Mouse (Mus musculus): Measurements from ENCODE around the gene Aph1a. TPM values are rescaled to one million over a fixed set of nuclear protein-coding genes. Genes with fewer than 3 reads are reported as not detected.
"Not testable (repeated sequence)": the region's sequence is repeated elsewhere in the genome, so short reads cannot be mapped to it uniquely, and the experiment has no call there.

The Aph1a gene
- 31.0 and 39.5 TPM in 2 replicates for polyA plus RNA-seq (2015; fragmentation: Nextera tagmentation; extraction: Ambion mirVana)

DNA sequence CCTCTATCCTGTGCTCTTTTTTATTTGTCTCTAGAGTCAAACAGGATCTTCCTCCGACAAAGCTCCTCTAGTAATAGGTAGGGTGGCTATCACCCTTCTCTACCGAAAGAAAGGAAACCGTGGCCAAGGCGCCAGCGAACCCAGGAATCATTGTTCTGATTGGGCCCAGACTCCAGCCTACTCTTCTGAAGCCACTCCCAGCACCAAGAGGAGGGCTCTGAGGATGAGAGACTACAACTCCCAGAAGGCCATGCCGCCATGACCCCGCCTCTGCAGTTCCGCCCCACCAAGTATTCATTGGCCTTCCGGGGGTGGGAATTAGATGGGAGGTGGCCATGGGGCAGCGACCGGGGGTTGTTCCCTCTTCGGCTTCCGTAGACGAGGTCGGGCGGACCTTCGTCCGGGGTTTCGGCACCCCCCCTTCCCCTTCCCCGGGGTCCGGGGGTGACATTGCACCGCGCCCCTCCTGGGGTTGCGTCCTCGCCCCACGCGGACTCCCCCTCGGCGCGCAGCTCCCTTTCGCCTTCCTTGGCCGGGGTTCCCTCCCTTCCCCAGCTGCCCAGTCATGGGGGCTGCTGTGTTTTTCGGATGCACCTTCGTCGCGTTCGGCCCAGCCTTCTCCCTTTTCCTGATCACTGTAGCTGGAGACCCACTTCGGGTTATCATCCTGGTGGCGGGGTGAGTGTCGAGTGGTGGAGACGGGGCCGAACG, at the start of gene Aph1a:
Aph1a (plus strand) TSS at position 364 of the 711 bp plus-strand sequence.
- Histone ChIP-seq H3K9ac (replicated peaks) (peak within 1 kb of the TSS; percentile 73), H3K4me3 (replicated peaks) (peak within 1 kb of the TSS; percentile 66), H3K27ac (replicated peaks) (peak within 1 kb of the TSS; percentile 79), H3K4me2 (peak within 1 kb of the TSS; percentile 69), H3K4me1 (peaks cover 29% of the 10 kb centered on the region)
- H3K27me3 ChIP-seq (replicated peaks); H3K36me3 ChIP-seq; H3K9me3 ChIP-seq (replicated peaks): not testable (repeated sequence)
- ATAC-seq (ENCODE audit: low FRiP score): peak; percentile 97
- under 1% methylated on average over 30 of the region's 43 CpGs for WGBS

DNA sequence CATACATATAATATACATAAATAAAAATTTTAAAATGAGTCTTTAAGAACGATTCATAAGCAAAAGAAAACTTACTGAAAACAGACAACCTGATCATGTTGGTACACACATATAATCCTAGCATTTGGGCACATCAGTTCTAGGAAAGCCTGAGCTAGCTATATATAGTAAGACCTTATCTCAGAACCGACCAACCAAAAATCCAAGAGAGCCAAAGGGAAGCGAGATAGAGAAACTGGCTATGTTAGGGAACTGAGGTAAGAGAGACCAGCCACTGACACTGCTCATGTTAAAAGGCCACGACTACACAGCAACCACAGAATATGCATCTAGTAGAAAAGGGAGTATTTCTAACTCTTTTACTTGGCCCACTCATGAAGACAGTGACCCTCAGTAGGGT, 43.2 kb upstream of the Aph1a start:
- ATAC-seq (ENCODE audit: low FRiP score): no peak
- 88% methylated on average over 4 of the region's 4 CpGs for WGBS
- peaks cover 8% of the 10 kb centered on the region for H3K4me1 ChIP-seq

DNA sequence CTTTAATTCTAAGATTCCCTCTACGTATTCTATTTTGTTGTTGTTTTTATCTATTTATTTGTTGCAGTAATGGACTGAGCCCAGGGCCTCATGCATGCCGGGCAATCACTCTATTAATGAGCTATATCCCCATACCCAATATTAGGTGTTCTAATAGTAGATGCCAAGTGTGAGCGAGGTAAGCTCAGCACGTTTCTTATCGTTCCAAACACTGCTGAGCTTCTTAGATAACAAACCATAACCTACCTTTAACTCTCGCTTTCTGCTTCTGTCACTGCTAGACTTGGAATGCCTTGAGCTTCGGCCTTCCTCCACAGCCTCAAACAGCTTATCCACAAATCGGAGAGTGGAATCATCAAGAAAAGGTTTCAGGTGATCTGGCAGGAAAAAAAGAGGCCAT, 42.5 kb upstream of the Aph1a start:
- no peaks in the 10 kb centered on the region for H3K9me3 ChIP-seq (replicated peaks)
- no peak overlapping the region for H3K4me2 ChIP-seq
- no peak overlapping the region for H3K9ac ChIP-seq (replicated peaks)
- ATAC-seq (ENCODE audit: low FRiP score): no peak
- H3K36me3 ChIP-seq: peaks cover 67% of the 10 kb centered on the region
- H3K4me3 ChIP-seq (replicated peaks): no peak overlapping the region
- 95% methylated on average over 8 of the region's 8 CpGs for WGBS
- H3K27me3 ChIP-seq (replicated peaks): no peaks in the 10 kb centered on the region
- no peak overlapping the region for H3K27ac ChIP-seq (replicated peaks)
- peaks cover 11% of the 10 kb centered on the region for H3K4me1 ChIP-seq

More for the DNA sequence above, 43.2 kb upstream of the Aph1a start:
- Histone ChIP-seq H3K36me3 (peaks cover 74% of the 10 kb centered on the region), H3K9me3 (replicated peaks) (no peaks in the 10 kb centered on the region), H3K4me3 (replicated peaks) (no peak overlapping the region), H3K27ac (replicated peaks) (no peak overlapping the region), H3K27me3 (replicated peaks) (no peaks in the 10 kb centered on the region), H3K4me2 (no peak overlapping the region), H3K9ac (replicated peaks) (no peak overlapping the region)

DNA sequence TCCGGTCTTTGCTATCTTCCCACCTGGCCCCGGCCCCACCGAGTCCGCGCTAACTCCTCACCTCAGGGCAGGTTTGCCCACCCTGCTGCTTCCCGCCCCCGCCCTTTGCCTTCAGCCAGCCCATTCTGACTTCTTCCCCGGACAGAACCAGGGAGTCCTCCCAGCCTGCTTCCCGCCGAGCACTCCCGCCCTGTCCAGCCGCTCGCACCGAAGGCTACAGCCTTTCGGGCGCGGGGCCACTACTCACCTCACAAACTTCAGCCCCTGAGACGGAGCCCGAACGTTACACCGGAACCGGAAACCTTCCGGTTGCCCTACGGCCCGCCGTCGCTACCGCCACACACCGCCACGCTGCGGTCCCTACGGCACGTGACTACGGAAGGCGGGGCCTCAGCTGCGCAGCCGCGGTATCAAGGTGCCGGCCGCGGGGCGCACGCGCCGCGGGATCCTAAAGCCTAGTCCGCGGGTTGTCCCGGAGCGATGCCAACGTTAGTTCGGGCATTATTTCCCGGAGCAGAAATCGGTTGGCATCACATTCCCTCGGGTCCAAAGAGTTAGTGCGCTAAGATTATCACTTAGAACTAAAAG, 38.2 kb upstream of the Aph1a start, which contains the start of gene Prpf3:
Prpf3 (minus strand) TSS at position 384 of the 588 bp plus-strand sequence.
- under 1% methylated on average over 56 of the region's 56 CpGs for WGBS
- Histone ChIP-seq H3K4me1 (peaks cover 11% of the 10 kb centered on the region), H3K36me3 (peaks cover 27% of the 10 kb centered on the region), H3K4me3 (replicated peaks) (peak within 1 kb of the TSS; percentile 81), H3K9ac (replicated peaks) (peak within 1 kb of the TSS; percentile 72), H3K27me3 (replicated peaks) (no peaks in the 10 kb centered on the region), H3K9me3 (replicated peaks) (no peaks in the 10 kb centered on the region), H3K4me2 (peak within 1 kb of the TSS; percentile 81), H3K27ac (replicated peaks) (peak within 1 kb of the TSS; percentile 73)
- peak; percentile 99 for ATAC-seq (ENCODE audit: low FRiP score)

DNA sequence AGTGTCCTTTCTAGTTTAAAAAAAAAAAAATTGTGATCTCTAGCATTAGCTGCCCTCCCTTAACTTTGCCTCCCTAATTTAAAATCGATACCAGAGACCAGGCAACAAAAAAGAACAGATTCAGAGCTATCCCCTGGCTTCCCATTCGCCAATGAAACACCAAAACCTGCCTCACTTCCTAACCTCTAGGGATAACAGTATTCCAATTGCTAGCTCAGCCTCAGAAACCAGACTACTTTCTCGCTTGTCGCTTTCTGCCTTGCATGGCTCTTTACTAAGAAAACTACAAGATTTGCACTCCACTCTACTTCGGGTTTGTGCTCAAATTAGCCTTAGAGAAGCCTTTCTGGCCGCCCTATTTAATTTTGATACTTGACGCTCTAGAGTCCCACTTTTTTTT, 37.7 kb upstream of the Aph1a start:
- Histone ChIP-seq H3K4me2 (peak overlapping the region; percentile 81), H3K4me1 (peaks cover 11% of the 10 kb centered on the region), H3K4me3 (replicated peaks) (peak overlapping the region; percentile 81), H3K27me3 (replicated peaks) (no peaks in the 10 kb centered on the region), H3K9me3 (replicated peaks) (no peaks in the 10 kb centered on the region), H3K36me3 (peaks cover 22% of the 10 kb centered on the region), H3K9ac (replicated peaks) (peak overlapping the region; percentile 72), H3K27ac (replicated peaks) (peak overlapping the region; percentile 73)
- ATAC-seq (ENCODE audit: low FRiP score): peak; percentile 40; the same call in 1 of the 2 replicates
- WGBS: 25% methylated on average over 7 of the region's 7 CpGs

DNA sequence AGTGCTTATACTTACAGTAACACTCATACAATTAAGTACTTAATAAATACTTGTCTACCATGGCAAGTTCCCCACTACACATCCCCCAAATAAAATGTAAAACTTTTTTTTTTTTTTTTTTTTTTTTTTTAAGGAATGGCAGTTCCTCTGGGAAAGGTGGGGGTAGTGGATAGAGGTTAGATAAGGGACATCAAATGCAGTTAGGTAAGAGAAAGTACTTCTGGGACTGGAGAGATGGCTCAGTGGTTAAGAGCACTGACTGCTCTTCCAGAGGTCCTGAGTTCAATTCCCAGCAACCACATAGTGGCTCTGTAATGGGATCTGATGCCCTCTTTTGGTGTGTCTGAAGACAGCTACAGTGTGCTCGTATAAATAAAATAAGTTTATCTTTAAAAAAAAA, 36.7 kb upstream of the Aph1a start:
- H3K27me3 ChIP-seq (replicated peaks); ATAC-seq (ENCODE audit: low FRiP score); H3K9ac ChIP-seq (replicated peaks); H3K27ac ChIP-seq (replicated peaks); H3K9me3 ChIP-seq (replicated peaks); H3K4me3 ChIP-seq (replicated peaks); H3K4me2 ChIP-seq: not testable (repeated sequence)
- Histone ChIP-seq H3K4me1 (peaks cover 11% of the 10 kb centered on the region), H3K36me3 (peaks cover 16% of the 10 kb centered on the region)
- 88% methylated on average over 1 of the region's 1 CpGs for WGBS

DNA sequence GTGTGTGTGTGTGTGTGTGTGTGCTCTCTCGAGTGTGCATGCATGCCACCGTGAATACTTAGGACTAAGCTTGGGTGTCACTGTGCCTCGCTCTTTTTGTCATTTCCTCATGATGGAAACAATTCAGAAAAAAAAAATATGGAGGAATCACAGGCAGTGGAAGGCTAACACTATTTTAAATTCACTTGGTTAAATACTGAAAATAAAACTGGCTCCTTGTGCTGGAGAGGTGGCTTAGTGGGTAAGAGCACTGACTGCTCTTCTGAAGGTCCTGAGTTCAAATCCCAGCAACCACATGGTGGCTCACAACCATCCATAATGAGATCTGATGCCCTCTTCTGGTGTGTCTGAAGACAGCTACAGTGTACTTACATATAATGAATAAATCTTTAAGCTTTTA, 35.5 kb upstream of the Aph1a start:
- WGBS: 82% methylated on average over 3 of the region's 3 CpGs
- H3K27me3 ChIP-seq (replicated peaks); H3K4me3 ChIP-seq (replicated peaks); ATAC-seq (ENCODE audit: low FRiP score); H3K4me2 ChIP-seq; H3K9me3 ChIP-seq (replicated peaks); H3K9ac ChIP-seq (replicated peaks); H3K27ac ChIP-seq (replicated peaks): not testable (repeated sequence)
- Histone ChIP-seq H3K4me1 (peaks cover 11% of the 10 kb centered on the region), H3K36me3 (peaks cover 10% of the 10 kb centered on the region)

DNA sequence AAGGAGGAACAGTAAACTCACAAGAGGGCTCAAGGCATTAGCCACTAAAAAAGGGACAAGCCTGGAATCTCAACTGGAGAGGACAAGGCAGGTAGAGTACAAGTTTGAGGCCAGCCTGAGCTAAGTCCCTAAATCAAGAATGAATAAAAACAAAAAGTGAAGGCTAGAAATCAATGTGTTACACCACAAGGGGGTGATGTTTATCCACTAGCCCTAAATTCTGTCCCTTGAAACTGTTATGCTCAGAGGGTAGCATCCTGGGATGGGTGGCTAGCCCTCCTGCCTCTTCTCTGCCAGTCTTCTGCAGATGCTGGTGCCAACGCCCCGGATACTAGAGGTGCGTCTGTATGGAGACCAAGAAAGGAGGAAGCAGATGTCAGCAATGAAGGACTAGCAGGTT, 33.4 kb upstream of the Aph1a start:
- Histone ChIP-seq H3K4me1 (peaks cover 3% of the 10 kb centered on the region; the same call in 1 of the 2 replicates), H3K4me2 (no peak overlapping the region), H3K9me3 (replicated peaks) (no peaks in the 10 kb centered on the region), H3K27ac (replicated peaks) (no peak overlapping the region), H3K27me3 (replicated peaks) (no peaks in the 10 kb centered on the region), H3K36me3 (peaks cover 21% of the 10 kb centered on the region), H3K4me3 (replicated peaks) (no peak overlapping the region), H3K9ac (replicated peaks) (no peak overlapping the region)
- ATAC-seq (ENCODE audit: low FRiP score): no peak
- WGBS: 90% methylated on average over 3 of the region's 3 CpGs

DNA sequence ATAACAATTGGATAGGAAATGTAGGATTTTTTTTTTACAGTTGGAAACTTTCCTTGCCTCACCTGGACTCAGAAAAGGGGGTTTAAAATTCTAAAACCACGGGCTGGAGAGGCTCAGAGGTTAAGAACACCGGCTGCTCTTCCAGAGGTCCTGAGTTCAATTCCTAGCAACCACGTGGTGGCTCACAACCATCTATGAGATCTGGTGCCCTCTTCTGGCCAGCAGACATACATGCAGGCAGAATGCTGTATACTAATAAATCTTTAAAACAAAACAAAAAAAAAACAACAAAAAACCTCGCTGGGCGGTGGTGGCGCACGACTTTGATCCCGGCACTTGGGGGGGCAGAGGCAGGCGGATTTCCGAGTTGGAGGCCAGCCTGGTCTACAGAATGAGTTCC, 32.6 kb upstream of the Aph1a start:
- 78% methylated on average over 10 of the region's 10 CpGs for WGBS
- H3K9me3 ChIP-seq (replicated peaks): no peaks in the 10 kb centered on the region

DNA sequence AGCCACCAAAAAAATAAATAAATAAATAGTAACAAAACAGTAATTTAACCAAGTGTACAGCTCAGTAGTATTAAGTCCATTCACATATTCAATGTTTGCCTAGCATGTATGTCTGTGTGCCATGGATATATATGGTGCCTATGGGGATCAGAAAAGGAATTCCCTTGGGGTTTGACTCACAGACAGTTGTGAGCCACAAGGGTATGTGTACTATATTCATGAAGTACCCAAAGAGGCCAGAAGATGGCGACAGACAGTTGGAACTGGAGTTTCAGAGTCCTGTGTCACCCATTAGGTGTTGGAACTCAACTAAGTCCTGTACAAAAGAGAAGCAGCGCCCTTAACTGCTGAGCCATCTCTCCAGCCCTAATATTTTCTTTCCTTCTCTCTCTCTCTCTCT, 32.0 kb upstream of the Aph1a start:
- Histone ChIP-seq H3K36me3 (peaks cover 28% of the 10 kb centered on the region), H3K27ac (replicated peaks) (no peak overlapping the region), H3K4me3 (replicated peaks) (no peak overlapping the region), H3K4me2 (no peak overlapping the region), H3K9me3 (replicated peaks) (no peaks in the 10 kb centered on the region), H3K9ac (replicated peaks) (no peak overlapping the region), H3K4me1 (no peaks in the 10 kb centered on the region), H3K27me3 (replicated peaks) (no peaks in the 10 kb centered on the region)
- peak; percentile 21; the same call in 1 of the 2 replicates for ATAC-seq (ENCODE audit: low FRiP score)
- 33% methylated on average over 2 of the region's 2 CpGs for WGBS

More for the DNA sequence above, 32.6 kb upstream of the Aph1a start:
- Histone ChIP-seq H3K36me3 (peaks cover 28% of the 10 kb centered on the region), H3K9ac (replicated peaks) (no peak overlapping the region), H3K27ac (replicated peaks) (no peak overlapping the region), H3K4me1 (peaks cover under 1% of the 10 kb centered on the region; the same call in 1 of the 2 replicates), H3K27me3 (replicated peaks) (no peaks in the 10 kb centered on the region), H3K4me2 (no peak overlapping the region), H3K4me3 (replicated peaks) (no peak overlapping the region)
- ATAC-seq (ENCODE audit: low FRiP score): no peak

DNA sequence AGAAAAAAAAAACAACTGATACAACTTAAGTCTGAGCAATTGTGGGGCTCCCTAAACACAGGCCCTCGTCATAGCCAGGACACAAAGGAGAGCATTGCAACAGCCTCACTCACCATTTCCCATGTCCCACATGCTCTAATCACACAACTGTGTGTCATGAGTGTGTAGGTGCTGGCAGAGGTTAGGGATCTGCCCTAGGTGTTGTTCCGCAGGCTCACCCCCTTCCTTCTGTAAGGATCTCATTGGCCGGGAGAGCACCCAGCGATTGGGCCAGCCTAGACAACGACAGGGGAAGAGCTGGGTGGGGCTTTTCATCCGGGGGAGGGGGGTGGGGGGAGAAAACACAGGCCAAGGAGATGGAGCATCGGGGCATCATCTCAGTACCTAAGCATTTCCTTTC, 30.2 kb upstream of the Aph1a start:
- Histone ChIP-seq H3K9me3 (replicated peaks) (no peaks in the 10 kb centered on the region), H3K4me3 (replicated peaks) (no peak overlapping the region), H3K27ac (replicated peaks) (no peak overlapping the region), H3K27me3 (replicated peaks) (no peaks in the 10 kb centered on the region), H3K4me2 (no peak overlapping the region), H3K9ac (replicated peaks) (no peak overlapping the region), H3K36me3 (peaks cover 37% of the 10 kb centered on the region), H3K4me1 (no peaks in the 10 kb centered on the region)
- ATAC-seq (ENCODE audit: low FRiP score): no peak
- 77% methylated on average over 7 of the region's 7 CpGs for WGBS

DNA sequence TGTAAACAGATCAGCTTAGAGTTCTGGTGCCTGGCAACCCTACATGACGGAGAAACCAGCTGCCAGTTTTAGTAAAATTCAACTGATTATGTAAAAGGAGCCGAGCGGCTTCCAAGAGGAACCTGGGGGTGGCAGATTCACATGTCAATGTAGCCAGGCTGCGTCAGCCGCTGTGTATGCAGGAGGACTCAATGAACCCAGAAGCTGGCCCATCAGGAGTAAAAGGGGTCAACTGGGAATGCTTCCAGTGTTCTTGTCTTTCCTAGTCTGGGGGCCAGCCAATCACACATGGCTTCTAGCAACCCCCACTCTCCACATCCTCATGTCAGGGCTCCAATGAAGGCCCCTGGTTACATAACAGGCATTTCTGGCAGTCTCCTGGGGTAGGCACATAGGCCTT, 28.7 kb upstream of the Aph1a start:
- no peak for ATAC-seq (ENCODE audit: low FRiP score)
- H3K4me1 ChIP-seq: peaks cover 9% of the 10 kb centered on the region; the same call in 1 of the 2 replicates
- no peaks in the 10 kb centered on the region for H3K9me3 ChIP-seq (replicated peaks)
- peaks cover 50% of the 10 kb centered on the region for H3K36me3 ChIP-seq
- H3K27ac ChIP-seq (replicated peaks): no peak overlapping the region
- no peak overlapping the region for H3K4me2 ChIP-seq
- H3K4me3 ChIP-seq (replicated peaks): no peak overlapping the region
- H3K27me3 ChIP-seq (replicated peaks): no peaks in the 10 kb centered on the region
- 93% methylated on average over 5 of the region's 5 CpGs for WGBS
- no peak overlapping the region for H3K9ac ChIP-seq (replicated peaks)
